8 mouse cellular contexts compared by ENCODE assay signal in the genomic region with DNA sequence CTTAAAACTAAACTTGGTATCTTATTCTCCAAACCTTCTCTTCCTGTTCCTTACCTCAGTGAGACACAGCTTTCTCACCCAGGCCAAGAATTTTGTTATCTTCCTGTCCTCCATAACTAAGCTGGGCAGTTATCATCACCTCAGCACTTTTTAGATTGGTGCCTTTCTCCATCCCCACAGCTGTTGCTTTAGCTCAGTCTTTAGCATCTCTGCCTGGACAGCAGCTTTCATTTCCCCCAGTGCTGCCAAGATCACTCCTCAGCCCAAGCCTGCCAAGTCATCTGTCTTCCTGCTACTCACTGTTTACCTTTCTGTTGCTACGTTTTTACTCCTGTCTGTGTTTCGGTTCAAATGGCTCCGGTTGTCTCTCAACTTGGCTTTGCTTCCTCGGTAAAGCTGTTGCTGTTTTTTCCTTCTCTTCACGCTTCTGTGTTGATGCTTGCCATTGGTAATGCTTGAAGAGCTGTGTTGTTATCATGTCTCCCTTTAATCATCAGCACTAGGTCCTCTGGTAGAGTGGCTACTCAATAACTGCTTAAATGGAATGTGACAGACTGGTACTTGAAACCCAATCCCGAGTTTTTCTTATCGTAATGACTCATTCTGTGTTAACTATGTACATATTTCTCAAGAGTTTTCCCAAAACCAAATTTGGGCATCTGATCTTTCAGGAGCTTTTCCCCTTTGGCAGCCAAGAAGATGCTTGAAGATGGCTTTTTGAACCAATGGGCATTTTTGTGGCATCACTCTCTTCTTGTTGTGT. TPM values are rescaled to one million over a fixed set of nuclear protein-coding genes. Genes with fewer than 3 reads are reported as not detected.
DNase-seq lines count a peak whose midpoint lies in the region; ATAC-seq lines count a peak whose summit lies in the region.

No protein-coding gene starts in this region.

- 0 out of 2 replicates have a peak, but pooled peaks cover 5% of the 10 kb centered on the region for H3K36me3 ChIP-seq in heart, embryonic 10.5 days

- H3K4me3 ChIP-seq in heart, embryonic 10.5 days = peak overlapping the region; percentile 43

- ATAC-seq in cerebellum, adult (ENCODE audit: insufficient number of reproducible peaks, low FRiP score, low TSS enrichment) = peak; percentile 52; the same call in 1 of the 2 replicates

- WGBS in heart, embryonic 10.5 days = 11% methylated on average over 7 of the region's 7 CpGs

- peak overlapping the region; percentile 37; the same call in 1 of the 2 replicates for H3K27ac ChIP-seq in heart, embryonic 10.5 days

- no peak for DNase-seq in cerebellum, adult 8-10 months
- DNase-seq in urinary bladder, postnatal 36 days (ENCODE audit: low spot score in 2 of 2) = peak; percentile 16
- no peak for DNase-seq in urinary bladder, postnatal 10 days (ENCODE audit: low spot score)
- peak; percentile 73 for DNase-seq in heart, embryonic 10.5 days (ENCODE audit: low spot score)
- peak; percentile 44 for DNase-seq in lung, postnatal 10 days
- no peak for DNase-seq in c-Kit-positive CD71-positive TER-119-positive erythroid progenitor cells, embryonic 14.5 days (ENCODE audit: low spot score)
- no peak for DNase-seq in right cerebral cortex, postnatal 25 days

- H3K27me3 ChIP-seq in heart, embryonic 10.5 days (ENCODE audit: insufficient read depth, poor library complexity, severe bottlenecking) = no peaks in the 10 kb centered on the region

- H3K4me1 ChIP-seq in heart, embryonic 10.5 days = peaks cover 25% of the 10 kb centered on the region

- no peaks in the 10 kb centered on the region for H3K9me3 ChIP-seq in heart, embryonic 10.5 days

RNA-seq across cellular contexts. Expression of a gene that starts 26.8 kb away (rescaled TPM):
- polyA plus RNA-seq in heart, embryonic 10.5 days (2016; fragmentation: Nextera tagmentation; extraction: Ambion mirVana) = 29.4 and 35.4 TPM in 2 replicates

Comparison
In these comparisons a context has a peak if more than half of its experiments do, and no peak if none do; other contexts are left out.
1. DNase-seq: peak in urinary bladder, postnatal 36 days (2 of 2), heart, embryonic 10.5 days (single experiment) and lung, postnatal 10 days (single experiment); none in cerebellum, adult 8-10 months (single experiment), urinary bladder, postnatal 10 days (single experiment), c-Kit-positive CD71-positive TER-119-positive erythroid progenitor cells, embryonic 14.5 days (single experiment) and right cerebral cortex, postnatal 25 days (single experiment).